Mouse (Mus musculus) small intestine, adult 2 months (tissue): Measurements from ENCODE around the gene Prkcg.

ENCODE experiments used
- CTCF ChIP-seq: fragments of 200-500 bp; IDR thresholded peaks from 2 replicates; pipeline ENCODE4 v1.5.1; 2012; ENCODE audit warnings: low read depth, mild to moderate bottlenecking, control low read depth, inconsistent platforms, low read length, moderate library complexity, mixed read lengths; ENCODE audit not compliant: insufficient replicate concordance, insufficient read length; ENCODE audit errors: extremely low read depth
- POLR2A ChIP-seq: fragments of 200-500 bp; IDR thresholded peaks from 2 replicates; pipeline ENCODE4 v1.6.1; 2012; ENCODE audit warnings: low read depth, mild to moderate bottlenecking, control low read depth, inconsistent platforms, low read length, moderate library complexity

- TF ChIP-seq CTCF (no peak), POLR2A (no peak)
Observed at GRCm38 (mm10) chr7:3296711-3297110, 7.7 kb downstream of the Prkcg start.
